Mouse (Mus musculus) kidney, embryonic 14.5 days (tissue): ENCODE data around the gene Slc15a3. TPM values are rescaled to one million over a fixed set of nuclear protein-coding genes. Genes with fewer than 3 reads are reported as not detected.

ENCODE experiments used
- ATAC-seq: fragments of 200-750 bp; cut with Nextera tagmentation; 2 replicates; pipeline ENCODE4 v1.8.0; 2017; ENCODE audit warnings: moderate number of reproducible peaks, mild to moderate bottlenecking, moderate TSS enrichment, moderate library complexity; ENCODE audit not compliant: low FRiP score, low TSS enrichment
- H3K27ac ChIP-seq: fragments of 300-500 bp; sonication (generic); 2 replicates; pipeline ENCODE4 v1.5.1; 2014; ENCODE audit warnings: low read depth, mild to moderate bottlenecking, low read length, moderate library complexity, mixed read lengths
- H3K27me3 ChIP-seq: fragments of 300-500 bp; sonication (generic); 2 replicates; pipeline ENCODE4 v1.6.1; 2014; ENCODE audit warnings: mild to moderate bottlenecking, low read length; ENCODE audit not compliant: control insufficient read depth, insufficient read depth
- H3K36me3 ChIP-seq: fragments of 300-500 bp; sonication (generic); 2 replicates; pipeline ENCODE4 v1.6.1; 2014; ENCODE audit warnings: low read length, mixed read lengths; ENCODE audit not compliant: control insufficient read depth, insufficient read depth
- H3K4me1 ChIP-seq: fragments of 300-500 bp; sonication (generic); 2 replicates; pipeline ENCODE4 v1.6.1; 2014; ENCODE audit warnings: low read length, mixed read lengths; ENCODE audit not compliant: control insufficient read depth, insufficient read depth
- H3K4me2 ChIP-seq: fragments of 300-500 bp; sonication (generic); replicated peaks from 2 replicates; pipeline ENCODE4 v1.6.1; 2014; ENCODE audit warnings: low read depth, mild to moderate bottlenecking, low read length
- H3K4me3 ChIP-seq: fragments of 300-500 bp; sonication (generic); 2 replicates; pipeline ENCODE4 v1.5.1; 2014; ENCODE audit warnings: mild to moderate bottlenecking, low read length
- H3K9ac ChIP-seq: fragments of 300-500 bp; sonication (generic); 2 replicates; pipeline ENCODE4 v1.6.1; 2014; ENCODE audit warnings: low read depth, mild to moderate bottlenecking, low read length, moderate library complexity
- H3K9me3 ChIP-seq: fragments of 300-500 bp; sonication (generic); 2 replicates; pipeline ENCODE4 v1.6.1; 2016; ENCODE audit warnings: low read length; ENCODE audit not compliant: control insufficient read depth
- WGBS: fragments of 180-500 bp; shearing (Covaris S2); extraction: QIAGEN DNeasy Blood & Tissue Kit; methylation state at CpG from one replicate; pipeline ENCODE4 v1.1.7; 2014; 5-methylcytosine and 5-hydroxymethylcytosine counted together
- polyA plus RNA-seq: library from polyadenylated mRNA; unstranded; fragments of >200 nt; fragmentation: Nextera tagmentation; extraction: Ambion mirVana; gene quantifications from 2 replicates; pipeline ENCODE4 v1.2.1, GENCODE M21; 2014

The Slc15a3 gene
- polyA plus RNA-seq, 1 experiment from 2014 or later: 0.69 TPM

DNA sequence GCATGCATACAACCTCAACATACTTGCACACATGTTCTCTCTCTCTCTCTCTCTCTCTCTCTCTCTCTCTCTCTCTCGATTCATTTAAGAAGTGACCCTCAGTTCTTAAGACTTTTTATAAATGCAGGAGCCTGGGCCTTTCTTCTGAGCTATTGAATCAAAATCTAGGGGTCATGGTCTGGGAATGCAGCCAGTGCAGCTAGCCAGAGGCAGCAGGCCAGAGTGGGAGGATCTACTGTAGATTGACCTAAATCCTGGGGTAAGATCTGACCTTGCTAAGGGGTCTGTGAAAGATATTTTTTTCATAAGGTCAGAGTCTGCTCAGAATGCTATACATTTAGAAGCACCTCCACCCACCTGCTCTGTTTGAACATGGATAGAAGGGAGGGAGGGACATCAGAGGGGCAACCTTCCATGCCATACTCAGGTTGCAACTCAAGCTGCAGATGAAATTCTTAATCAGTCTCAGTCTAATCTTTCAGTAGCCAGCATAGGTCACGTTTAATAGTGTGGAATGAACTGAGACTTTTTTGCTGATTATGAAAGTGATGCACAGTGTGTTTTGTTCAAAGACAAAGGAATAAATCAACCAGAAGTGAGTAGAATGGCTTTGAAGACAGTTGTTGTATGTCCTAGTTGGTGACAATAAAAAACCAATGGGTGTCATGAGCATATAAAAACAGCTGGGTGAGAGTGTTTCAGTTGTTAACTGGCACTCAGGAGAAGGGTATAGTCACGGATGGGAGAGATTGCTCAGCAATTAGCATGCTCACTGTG is 8.0 kb downstream of the Slc15a3 start:
- H3K9me3 ChIP-seq: no peaks in the 10 kb centered on the region
- ATAC-seq: no peak
- H3K36me3 ChIP-seq: no peaks in the 10 kb centered on the region
- no peak overlapping the region for H3K27ac ChIP-seq
- no peak overlapping the region for H3K4me2 ChIP-seq
- WGBS: 50% methylated on average over 3 of the region's 3 CpGs
- 0 out of 2 replicates have a peak, but pooled peaks cover 4% of the 10 kb centered on the region for H3K4me1 ChIP-seq
- H3K4me3 ChIP-seq: no peak overlapping the region
- H3K27me3 ChIP-seq: 0 out of 2 replicates have a peak, but pooled peaks cover 5% of the 10 kb centered on the region
- no peak overlapping the region for H3K9ac ChIP-seq

- no peaks in the 10 kb centered on the region for H3K9me3 ChIP-seq
- no peak overlapping the region for H3K4me3 ChIP-seq
- no peak overlapping the region for H3K9ac ChIP-seq
- 78% methylated on average over 3 of the region's 3 CpGs for WGBS
- ATAC-seq: no peak
- H3K4me2 ChIP-seq: no peak overlapping the region
- peaks cover 40% of the 10 kb centered on the region for H3K36me3 ChIP-seq
- no peaks in the 10 kb centered on the region for H3K4me1 ChIP-seq
- H3K27me3 ChIP-seq: no peaks in the 10 kb centered on the region
- no peak overlapping the region for H3K27ac ChIP-seq
Observed at GRCm38 (mm10) chr19:10855422-10855821, 15.9 kb downstream of the Slc15a3 start.

DNA sequence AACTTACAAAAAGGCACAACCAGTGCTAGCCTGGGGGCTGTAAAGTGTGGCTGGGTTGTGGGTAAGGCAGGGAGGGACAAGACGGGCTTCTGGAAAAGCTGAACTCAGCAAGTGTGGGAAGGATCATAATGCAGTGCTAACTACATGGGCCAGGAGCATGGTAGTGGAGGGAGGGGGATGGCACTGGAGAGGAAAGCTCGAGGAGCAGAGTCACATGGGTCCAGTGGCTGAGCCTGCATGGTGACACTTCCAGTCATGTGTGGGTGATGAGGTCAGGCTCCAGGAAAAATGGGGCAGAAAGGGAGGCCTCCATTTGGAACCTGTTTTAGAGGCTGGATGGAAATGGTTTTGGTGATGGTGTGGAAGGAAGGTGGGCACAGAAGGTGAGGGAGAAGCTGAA is 17.0 kb downstream of the Slc15a3 start:
- no peak overlapping the region for H3K4me3 ChIP-seq
- H3K9ac ChIP-seq: no peak overlapping the region
- H3K27ac ChIP-seq: no peak overlapping the region
- no peaks in the 10 kb centered on the region for H3K9me3 ChIP-seq
- no peaks in the 10 kb centered on the region for H3K27me3 ChIP-seq
- no peak overlapping the region for H3K4me2 ChIP-seq
- no peak for ATAC-seq
- H3K4me1 ChIP-seq: no peaks in the 10 kb centered on the region
- 62% methylated on average over 2 of the region's 2 CpGs for WGBS
- H3K36me3 ChIP-seq: peaks cover 51% of the 10 kb centered on the region

GRCm38 (mm10) chr19:10860072-10860497 is 20.6 kb downstream of the Slc15a3 start:
- H3K27ac ChIP-seq: no peak overlapping the region
- ATAC-seq: peak; percentile 44
- WGBS: 60% methylated on average over 22 of the region's 22 CpGs

DNA sequence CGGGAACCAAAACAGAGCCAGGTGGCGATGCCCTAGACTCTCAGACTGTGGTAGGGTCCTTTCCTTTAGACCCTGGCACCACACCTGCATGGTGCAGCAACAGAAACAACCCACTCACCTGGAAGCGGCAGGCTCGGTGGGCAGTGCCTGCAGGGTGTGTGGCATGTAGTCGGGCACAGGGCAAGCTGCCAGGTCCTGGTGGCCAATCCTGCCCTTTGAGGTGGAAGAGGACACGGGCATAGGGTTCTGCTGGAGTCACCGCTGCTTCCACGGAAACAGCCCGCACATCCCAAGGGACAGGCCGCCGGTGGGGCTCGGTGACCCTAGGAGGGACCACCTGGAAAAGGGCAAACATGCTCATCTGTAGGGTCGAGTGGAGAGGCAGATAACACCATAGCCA is 26.8 kb downstream of the Slc15a3 start:
- H3K4me2 ChIP-seq: no peak overlapping the region
- H3K9me3 ChIP-seq: no peaks in the 10 kb centered on the region
- H3K27ac ChIP-seq: no peak overlapping the region
- no peak overlapping the region for H3K4me3 ChIP-seq
- no peaks in the 10 kb centered on the region for H3K27me3 ChIP-seq
- H3K9ac ChIP-seq: no peak overlapping the region
- 90% methylated on average over 13 of the region's 13 CpGs for WGBS
- peaks cover 20% of the 10 kb centered on the region for H3K4me1 ChIP-seq
- no peak for ATAC-seq
- H3K36me3 ChIP-seq: peaks cover 57% of the 10 kb centered on the region

More at GRCm38 (mm10) chr19:10860072-10860497, 20.6 kb downstream of the Slc15a3 start:
- peaks cover 87% of the 10 kb centered on the region for H3K36me3 ChIP-seq
- no peak overlapping the region for H3K4me3 ChIP-seq
- H3K4me1 ChIP-seq: no peaks in the 10 kb centered on the region
- no peaks in the 10 kb centered on the region for H3K27me3 ChIP-seq
- no peaks in the 10 kb centered on the region for H3K9me3 ChIP-seq
- no peak overlapping the region for H3K9ac ChIP-seq
- no peak overlapping the region for H3K4me2 ChIP-seq

DNA sequence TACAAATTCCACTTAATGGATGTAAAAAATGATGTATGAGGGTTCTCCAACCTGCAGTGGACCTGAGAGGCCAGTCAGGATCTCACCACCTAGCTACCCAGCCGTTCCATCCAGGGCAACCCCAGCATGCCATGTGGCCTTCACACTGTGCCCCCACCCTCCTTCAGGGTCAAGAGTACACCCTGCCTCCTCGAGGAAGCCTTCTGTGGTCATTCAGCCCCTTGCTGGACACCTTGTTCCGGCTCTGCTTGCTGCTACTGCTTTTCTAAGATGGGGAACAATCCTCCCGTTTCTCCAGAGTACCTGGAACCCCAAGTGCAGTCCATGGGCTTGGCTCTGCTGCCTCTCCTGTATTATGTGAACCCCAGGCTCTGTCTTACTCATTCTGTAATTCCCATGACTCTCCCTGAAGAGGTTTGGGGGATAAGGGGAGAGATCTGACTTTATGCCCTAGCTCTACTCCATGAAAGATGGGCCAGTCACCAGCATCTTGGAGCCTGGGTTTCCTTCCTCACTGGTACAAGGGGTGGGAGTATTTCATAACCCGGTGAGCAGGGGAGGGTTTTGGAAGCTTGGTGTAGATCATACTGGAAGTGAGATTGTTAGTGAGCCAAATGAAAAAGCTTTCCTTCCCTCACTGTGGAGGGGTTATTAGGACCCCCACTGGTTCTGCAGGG is 28.6 kb downstream of the Slc15a3 start:
- Histone ChIP-seq H3K4me2 (peak overlapping the region; percentile 77), H3K4me1 (peaks cover 20% of the 10 kb centered on the region), H3K9ac (peak overlapping the region; percentile 92), H3K36me3 (peaks cover 56% of the 10 kb centered on the region), H3K4me3 (peak overlapping the region; percentile 82), H3K27me3 (no peaks in the 10 kb centered on the region), H3K27ac (no peak overlapping the region), H3K9me3 (no peaks in the 10 kb centered on the region)
- no peak for ATAC-seq
- WGBS: 20% methylated on average over 5 of the region's 5 CpGs

DNA sequence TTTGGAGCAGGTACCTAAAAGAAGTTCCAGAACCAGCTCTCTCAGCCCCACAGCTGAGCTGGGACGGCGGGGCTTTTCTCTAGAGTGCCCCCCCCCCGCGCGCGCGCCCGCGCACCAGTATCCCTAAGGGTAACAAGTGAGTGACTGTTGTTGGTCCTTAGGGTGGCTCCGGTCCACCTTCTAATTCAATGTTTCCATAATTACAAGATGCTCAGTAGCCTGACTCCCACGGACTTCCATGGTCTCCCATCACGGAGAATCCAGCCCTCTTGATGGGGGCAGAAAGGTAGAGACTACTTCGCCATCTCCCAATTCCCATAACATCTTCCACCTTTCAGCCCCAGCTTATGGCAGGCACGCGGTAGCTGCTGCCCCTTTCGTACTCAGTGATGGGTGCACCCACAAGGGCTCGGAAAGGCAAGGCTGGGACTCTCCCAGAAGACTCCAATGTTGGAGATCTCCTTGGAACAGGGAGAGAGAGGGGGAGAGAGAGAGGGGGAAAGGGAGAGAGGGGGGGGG is 29.2 kb downstream of the Slc15a3 start:
- WGBS: under 1% methylated on average over 17 of the region's 17 CpGs

DNA sequence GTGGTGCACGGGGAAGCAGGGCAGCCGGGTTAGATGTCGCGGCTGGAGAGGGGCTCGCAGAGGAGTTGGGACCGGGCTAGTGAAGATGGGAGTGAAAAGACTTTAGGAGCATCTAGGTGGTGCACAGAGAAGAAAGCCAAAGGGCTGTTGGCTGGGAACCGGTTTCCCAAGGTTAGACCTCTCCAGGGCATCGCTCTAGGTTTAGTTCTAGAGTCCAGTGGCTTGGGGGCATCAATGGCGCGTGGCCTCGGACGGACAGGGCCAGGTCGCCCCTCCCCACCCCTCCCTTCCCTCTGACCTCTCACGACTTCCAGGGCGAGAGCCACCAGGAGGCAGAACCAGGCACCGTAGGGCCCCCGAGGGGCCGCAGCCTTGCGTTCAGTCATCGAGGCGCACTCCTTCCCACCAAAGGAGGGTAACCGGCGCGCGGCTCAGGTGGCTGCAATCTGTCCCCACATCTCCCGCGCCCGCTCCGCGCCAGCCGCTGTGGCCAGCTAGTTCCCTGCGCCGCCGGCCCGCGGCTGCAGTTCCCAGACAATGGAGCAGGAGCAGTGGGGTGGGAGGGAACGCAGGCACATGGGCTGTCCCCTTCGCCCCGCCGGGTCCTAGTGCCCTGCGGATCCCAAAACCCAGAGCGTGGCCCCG is 29.8 kb downstream of the Slc15a3 start:
- H3K4me2 ChIP-seq: peak overlapping the region; percentile 77
- no peaks in the 10 kb centered on the region for H3K9me3 ChIP-seq
- H3K9ac ChIP-seq: peak overlapping the region; percentile 92
- H3K27ac ChIP-seq: peak overlapping the region; percentile 88
- under 1% methylated on average over 39 of the region's 43 CpGs for WGBS
- peak; percentile 92 for ATAC-seq
- H3K27me3 ChIP-seq: no peaks in the 10 kb centered on the region
- H3K4me3 ChIP-seq: peak overlapping the region; percentile 82
- H3K36me3 ChIP-seq: peaks cover 56% of the 10 kb centered on the region
- peaks cover 20% of the 10 kb centered on the region for H3K4me1 ChIP-seq

More for the DNA sequence above, 29.2 kb downstream of the Slc15a3 start:
- Histone ChIP-seq H3K36me3 (peaks cover 56% of the 10 kb centered on the region), H3K27ac (peak overlapping the region; percentile 88), H3K9ac (peak overlapping the region; percentile 92), H3K4me2 (peak overlapping the region; percentile 77), H3K4me1 (peaks cover 20% of the 10 kb centered on the region), H3K9me3 (no peaks in the 10 kb centered on the region), H3K27me3 (no peaks in the 10 kb centered on the region), H3K4me3 (peak overlapping the region; percentile 82)
- peak; percentile 15 for ATAC-seq
